Mouse (Mus musculus) heart, postnatal 0 days (tissue): Measurements from ENCODE around the gene Cops6.

Experiments used
- CTCF ChIP-seq: IDR thresholded peaks from 2 replicates; pipeline ENCODE4 v1.5.1; 2016; ENCODE audit warnings: antibody characterized with exemption, control low read depth, low read depth
- EP300 ChIP-seq: IDR thresholded peaks from 2 replicates; pipeline ENCODE4 v1.6.1; 2016; ENCODE audit warnings: antibody characterized with exemption, low read depth

- no peak for TF ChIP-seq EP300
- 0 out of 2 replicates have a peak, but pooled peaks have one; percentile 1 for TF ChIP-seq CTCF
Measured at GRCm38 (mm10) chr5:138193771-138194727, 33.2 kb downstream of the Cops6 start, which contains the start of gene Mblac1.
